Mouse (Mus musculus) intestine, postnatal 0 days (tissue): Measurements from ENCODE around the gene Pfdn5. TPM values are rescaled to one million over a fixed set of nuclear protein-coding genes. Genes with fewer than 3 reads are reported as not detected.

ENCODE experiments used
- ATAC-seq: fragments of 200-750 bp; cut with Nextera tagmentation; 2 replicates; pipeline ENCODE4 v1.8.0; 2017; ENCODE audit warnings: mild to moderate bottlenecking, moderate TSS enrichment, moderate library complexity
- H3K27ac ChIP-seq: fragments of 300-500 bp; sonication (generic); 2 replicates; pipeline ENCODE4 v1.5.1; 2014; ENCODE audit warnings: mild to moderate bottlenecking, low read depth, low read length, moderate library complexity
- H3K27me3 ChIP-seq: fragments of 300-500 bp; sonication (generic); replicated peaks from 2 replicates; pipeline ENCODE4 v1.6.1; 2014; ENCODE audit warnings: low read length, mixed read lengths; ENCODE audit not compliant: control insufficient read depth, insufficient read depth
- H3K36me3 ChIP-seq: fragments of 300-500 bp; sonication (generic); 2 replicates; pipeline ENCODE4 v1.6.1; 2014; ENCODE audit warnings: mild to moderate bottlenecking, moderate library complexity; ENCODE audit not compliant: control insufficient read depth, insufficient read depth
- H3K4me1 ChIP-seq: fragments of 300-500 bp; sonication (generic); replicated peaks from 2 replicates; pipeline ENCODE4 v1.6.1; 2014; ENCODE audit warnings: antibody characterized with exemption, low read length, mixed read lengths; ENCODE audit not compliant: control insufficient read depth, insufficient read depth
- H3K4me2 ChIP-seq: fragments of 300-500 bp; sonication (generic); replicated peaks from 2 replicates; pipeline ENCODE4 v1.6.1; 2014; ENCODE audit warnings: low read depth, mild to moderate bottlenecking, moderate library complexity
- H3K4me3 ChIP-seq: fragments of 300-500 bp; sonication (generic); 2 replicates; pipeline ENCODE4 v1.5.1; 2014; ENCODE audit warnings: low read depth, low read length
- H3K9ac ChIP-seq: fragments of 300-500 bp; sonication (generic); 2 replicates; pipeline ENCODE4 v1.6.1; 2014; ENCODE audit warnings: mild to moderate bottlenecking, low read depth, low read length
- H3K9me3 ChIP-seq: fragments of 300-500 bp; sonication (generic); 2 replicates; pipeline ENCODE4 v1.6.1; 2016; ENCODE audit warnings: mixed run types; ENCODE audit not compliant: control insufficient read depth
- CTCF ChIP-seq: sonication (generic); IDR thresholded peaks from 2 replicates; pipeline ENCODE4 v1.5.1; 2016; ENCODE audit warnings: low read depth, mild to moderate bottlenecking, control low read depth, antibody characterized with exemption, moderate library complexity
- WGBS: fragments of 180-500 bp; shearing (Covaris S2); extraction: QIAGEN DNeasy Blood & Tissue Kit; methylation state at CpG from one replicate; pipeline ENCODE4 v1.1.7; 2014; 5-methylcytosine and 5-hydroxymethylcytosine counted together
- polyA plus RNA-seq: library from polyadenylated mRNA; unstranded; fragments of >200 nt; fragmentation: Nextera tagmentation; extraction: Ambion mirVana; gene quantifications from 2 replicates; pipeline ENCODE4 v1.2.1, GENCODE M21; 2015

The Pfdn5 gene
- polyA plus RNA-seq, 1 experiment from 2014 or later, result 341 TPM

DNA sequence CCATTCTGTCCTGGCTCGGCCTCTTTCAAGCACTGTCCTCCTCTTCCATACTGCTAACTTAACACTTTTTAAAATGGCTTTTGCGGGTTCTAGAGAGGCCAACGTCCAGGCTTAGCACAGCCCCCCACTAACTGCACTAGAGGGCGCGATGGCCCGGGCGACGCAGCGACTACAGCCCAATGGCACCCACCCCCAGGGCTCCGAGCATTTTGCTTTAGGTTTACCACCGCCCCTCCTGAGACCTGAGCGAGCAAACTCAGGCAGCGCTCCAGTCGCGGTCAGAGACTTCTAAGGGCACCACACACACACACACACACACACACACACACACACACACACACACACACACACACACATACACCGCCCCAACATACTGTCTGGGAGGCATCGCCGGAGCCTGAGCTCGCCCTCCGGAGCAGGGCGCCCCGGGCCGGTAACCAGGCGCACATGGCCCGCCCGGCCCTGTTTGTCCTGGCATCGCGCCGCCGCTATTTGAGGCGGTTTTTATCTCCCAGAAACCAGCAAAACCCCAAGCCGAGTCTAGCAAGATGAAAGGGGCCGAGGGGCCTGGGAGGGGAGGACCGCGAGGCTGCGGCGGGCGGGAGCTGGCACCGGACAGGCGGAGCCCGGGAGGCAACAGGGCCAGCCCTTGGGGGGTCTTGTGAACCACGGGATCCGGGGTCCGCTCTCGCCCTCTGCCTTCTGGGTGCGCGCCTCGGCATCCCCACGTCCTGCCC is 29.4 kb downstream of the Pfdn5 start:
- Histone ChIP-seq H3K27ac (no peak overlapping the region), H3K9ac (0 out of 2 replicates have a peak overlapping the region, but pooled peaks have one; percentile 48), H3K4me2 (peak overlapping the region; percentile 86), H3K9me3 (no peaks in the 10 kb centered on the region), H3K4me3 (peak overlapping the region; percentile 46), H3K27me3 (peaks cover 50% of the 10 kb centered on the region), H3K4me1 (no peaks in the 10 kb centered on the region), H3K36me3 (no peaks in the 10 kb centered on the region)
- TF ChIP-seq CTCF, result peak; percentile 58
- ATAC-seq, result no peak
- WGBS, result 1% methylated on average over 41 of the region's 49 CpGs

DNA sequence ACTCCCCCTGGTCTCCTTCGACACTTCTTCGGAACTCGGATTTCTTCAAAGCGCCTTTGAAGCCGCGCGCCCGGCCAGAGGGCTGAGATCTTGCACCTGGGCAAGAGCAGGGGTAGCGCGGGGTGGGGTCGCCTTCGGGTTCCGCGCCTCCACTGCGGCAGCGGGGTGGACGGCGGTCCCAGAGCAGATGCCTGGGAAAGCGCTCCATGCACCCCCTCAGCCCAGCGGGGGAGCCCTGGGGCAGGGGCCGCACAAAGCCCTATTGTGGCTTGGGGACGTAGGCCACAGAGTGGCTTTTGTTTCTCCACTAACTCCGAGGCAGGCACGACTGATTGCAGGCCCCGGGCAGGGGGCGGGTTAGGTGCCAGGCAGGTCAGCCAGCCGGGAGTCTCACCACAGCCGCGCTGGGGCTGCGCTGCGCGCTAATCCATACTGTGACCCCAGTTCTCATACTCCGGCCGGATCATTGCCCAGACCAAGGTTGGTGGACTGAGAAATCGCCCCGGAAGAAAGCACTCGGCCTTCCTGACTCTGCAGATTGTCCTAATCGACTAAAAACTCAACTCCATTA is 30.0 kb downstream of the Pfdn5 start:
- Histone ChIP-seq H3K4me3 (peak overlapping the region; percentile 46), H3K9me3 (no peaks in the 10 kb centered on the region), H3K27me3 (peaks cover 52% of the 10 kb centered on the region), H3K4me1 (no peaks in the 10 kb centered on the region), H3K9ac (0 out of 2 replicates have a peak overlapping the region, but pooled peaks have one; percentile 48), H3K4me2 (peak overlapping the region; percentile 86), H3K27ac (no peak overlapping the region), H3K36me3 (no peaks in the 10 kb centered on the region)
- WGBS, result 8% methylated on average over 38 of the region's 38 CpGs
- TF ChIP-seq CTCF, result no peak
- ATAC-seq, result no peak

DNA sequence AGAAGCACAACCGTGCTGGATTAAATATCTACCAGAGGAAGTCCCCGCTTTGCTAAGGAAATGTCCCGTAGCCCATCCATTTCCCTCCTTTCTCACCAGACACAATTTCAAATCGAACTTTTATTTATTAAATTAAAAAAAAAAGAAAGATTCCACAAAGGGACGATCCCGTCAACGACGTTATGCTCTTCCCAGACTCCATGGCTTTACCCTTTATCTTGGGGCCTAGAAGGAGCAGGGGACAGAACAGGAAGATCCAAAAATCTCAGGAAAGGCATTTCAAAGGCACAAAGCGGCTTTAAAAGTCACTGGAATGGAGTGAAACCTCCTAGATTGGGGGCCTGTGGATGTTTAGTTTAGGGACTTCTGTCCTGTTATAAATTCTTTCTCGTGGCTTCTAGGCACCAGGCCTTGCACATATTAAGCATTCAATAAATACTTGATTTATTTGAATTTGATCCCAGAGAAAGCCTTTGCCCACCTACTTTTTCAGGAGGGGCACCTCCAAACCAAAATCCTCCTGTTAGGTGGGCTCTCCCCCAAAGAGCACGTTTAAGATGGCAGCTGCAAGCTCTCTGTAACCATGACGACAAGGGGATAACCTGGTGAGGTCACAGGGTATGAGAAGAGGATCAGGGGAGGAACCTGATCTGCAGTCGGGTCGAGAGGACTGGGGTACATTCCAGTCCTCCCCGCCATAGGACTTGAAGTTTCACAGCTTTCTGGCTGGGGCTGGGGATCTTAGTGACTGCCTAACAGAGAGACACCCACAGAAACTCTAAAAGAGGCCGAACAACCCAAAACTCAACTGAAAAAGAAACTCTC is 30.8 kb downstream of the Pfdn5 start:
- H3K27ac ChIP-seq, result no peak overlapping the region
- no peak for TF ChIP-seq CTCF
- H3K9me3 ChIP-seq, result no peaks in the 10 kb centered on the region
- no peaks in the 10 kb centered on the region for H3K4me1 ChIP-seq
- no peaks in the 10 kb centered on the region for H3K36me3 ChIP-seq
- H3K9ac ChIP-seq, result no peak overlapping the region
- peaks cover 52% of the 10 kb centered on the region for H3K27me3 ChIP-seq
- WGBS, result 67% methylated on average over 16 of the region's 16 CpGs
- no peak overlapping the region for H3K4me3 ChIP-seq
- ATAC-seq, result no peak
- no peak overlapping the region for H3K4me2 ChIP-seq

DNA sequence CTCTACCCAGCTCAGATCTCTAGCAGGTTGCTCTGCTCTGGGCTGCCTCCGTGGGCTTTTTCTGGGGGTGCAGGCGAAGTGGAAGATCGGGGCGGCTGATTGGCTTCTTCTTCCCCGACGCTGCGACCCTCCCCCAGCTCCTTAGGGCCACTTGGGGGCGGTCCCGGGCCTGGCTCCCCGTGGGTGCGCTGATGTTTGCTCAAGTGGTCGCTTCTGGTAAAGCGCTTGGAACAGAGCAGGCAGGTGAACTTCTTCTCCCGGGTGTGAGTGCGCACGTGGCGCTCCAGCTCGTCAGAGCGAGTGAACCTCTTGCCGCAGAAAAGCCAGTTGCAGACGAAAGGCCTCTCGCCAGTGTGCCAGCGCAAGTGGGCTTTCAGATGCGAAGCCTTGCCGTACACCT is 32.2 kb downstream of the Pfdn5 start:
- Histone ChIP-seq H3K4me2 (0 out of 2 replicates have a peak overlapping the region, but pooled peaks have one; percentile 32), H3K36me3 (no peaks in the 10 kb centered on the region), H3K27me3 (peaks cover 55% of the 10 kb centered on the region), H3K27ac (no peak overlapping the region), H3K9me3 (no peaks in the 10 kb centered on the region), H3K4me1 (no peaks in the 10 kb centered on the region), H3K9ac (no peak overlapping the region), H3K4me3 (no peak overlapping the region)
- ATAC-seq, result no peak
- 5% methylated on average over 25 of the region's 25 CpGs for WGBS
- no peak for TF ChIP-seq CTCF

DNA sequence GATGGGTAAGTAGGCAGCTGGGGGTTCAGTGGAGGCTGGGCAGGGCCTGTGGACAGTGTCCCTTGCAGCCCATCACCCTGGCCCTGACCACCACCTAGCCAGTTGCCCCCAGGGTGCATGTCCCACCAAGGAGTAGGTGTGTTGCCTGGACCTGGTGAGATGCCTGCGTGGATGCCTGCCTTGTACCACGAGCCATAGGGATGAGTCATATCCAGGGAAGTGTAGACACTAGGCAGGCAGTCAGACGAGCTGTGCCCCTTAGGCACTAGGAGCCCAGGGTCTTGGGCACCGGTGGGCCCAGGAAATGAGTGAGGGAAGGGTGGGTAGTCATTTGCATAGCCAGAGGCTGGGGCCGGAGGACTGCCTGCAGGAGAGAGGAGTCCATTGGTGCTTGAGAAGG is 32.9 kb downstream of the Pfdn5 start:
- no peaks in the 10 kb centered on the region for H3K4me1 ChIP-seq
- H3K27ac ChIP-seq, result no peak overlapping the region
- peaks cover 55% of the 10 kb centered on the region for H3K27me3 ChIP-seq
- H3K4me2 ChIP-seq, result no peak overlapping the region
- WGBS, result 32% methylated on average over 5 of the region's 5 CpGs
- no peak overlapping the region for H3K9ac ChIP-seq
- H3K4me3 ChIP-seq, result no peak overlapping the region
- no peak for ATAC-seq
- TF ChIP-seq CTCF, result no peak
- H3K9me3 ChIP-seq, result no peaks in the 10 kb centered on the region
- H3K36me3 ChIP-seq, result no peaks in the 10 kb centered on the region

DNA sequence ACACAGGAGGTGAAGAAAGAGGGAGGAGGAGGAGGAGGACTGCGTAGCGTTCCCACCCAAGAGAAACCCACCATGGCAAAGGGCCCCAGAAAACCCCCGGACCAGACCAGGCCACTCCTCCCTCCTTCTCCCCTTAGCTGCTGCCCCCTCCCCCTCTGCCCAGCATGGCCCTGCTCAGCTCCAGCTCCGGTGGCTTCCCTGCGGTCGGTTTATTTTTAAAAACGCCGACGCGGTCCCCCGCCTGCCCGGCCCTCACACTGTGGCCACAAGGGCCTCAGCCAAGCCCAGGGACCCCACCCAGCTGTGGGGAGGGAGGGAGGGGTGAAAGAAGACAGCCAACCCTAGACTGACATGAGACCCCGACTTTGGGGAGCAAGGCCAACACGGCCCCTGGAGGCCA is 36.7 kb downstream of the Pfdn5 start:
- no peak for ATAC-seq

More for the DNA sequence above, 36.7 kb downstream of the Pfdn5 start:
- WGBS, result 23% methylated on average over 14 of the region's 14 CpGs
- H3K27me3 ChIP-seq, result peaks cover 34% of the 10 kb centered on the region
- peak overlapping the region; percentile 43 for H3K4me2 ChIP-seq
- H3K4me1 ChIP-seq, result no peaks in the 10 kb centered on the region
- no peak overlapping the region for H3K27ac ChIP-seq
- no peaks in the 10 kb centered on the region for H3K36me3 ChIP-seq
- H3K4me3 ChIP-seq, result no peak overlapping the region
- no peaks in the 10 kb centered on the region for H3K9me3 ChIP-seq
- no peak overlapping the region for H3K9ac ChIP-seq
- TF ChIP-seq CTCF, result no peak
